Mouse (Mus musculus) liver, adult 2 months (tissue): ENCODE measurements at regions not wholly inside any gene's neighbourhood (a gene's known extent, or its start where the extent isn't known, plus 50 kb on each side); places are given as distances from the start of the nearest gene placed in this dataset.

Experiments used
- CTCF ChIP-seq: fragments of 200-500 bp; IDR thresholded peaks from 2 replicates; pipeline ENCODE4 v1.5.1; 2011; ENCODE audit warnings: low read depth, low read length, control low read depth
- POLR2A ChIP-seq: fragments of 200-500 bp; IDR thresholded peaks from 2 replicates; pipeline ENCODE4 v1.6.1; 2011; ENCODE audit warnings: low read length, control low read depth; ENCODE audit not compliant: insufficient read depth; ENCODE audit errors: extremely low read depth

GRCm38 (mm10) chr1:76896152-76896864, 618.6 kb downstream of the Epha4 start:
- no peak for TF ChIP-seq POLR2A
- TF ChIP-seq CTCF = no peak
